Mouse (Mus musculus) inflammation-experienced regulatory T-cells (primary cell): ENCODE data around the gene Il24. TPM values are rescaled to one million over a fixed set of nuclear protein-coding genes. Genes with fewer than 3 reads are reported as not detected.

Experiments used
- polyA plus RNA-seq, 2 experiments: library from polyadenylated mRNA; unstranded; fragments of 100-300 nt; shearing (Covaris generic); gene quantifications; one replicate each; pipeline ENCODE4 v1.2.1; 2017

The Il24 gene
- not detected for polyA plus RNA-seq

DNA sequence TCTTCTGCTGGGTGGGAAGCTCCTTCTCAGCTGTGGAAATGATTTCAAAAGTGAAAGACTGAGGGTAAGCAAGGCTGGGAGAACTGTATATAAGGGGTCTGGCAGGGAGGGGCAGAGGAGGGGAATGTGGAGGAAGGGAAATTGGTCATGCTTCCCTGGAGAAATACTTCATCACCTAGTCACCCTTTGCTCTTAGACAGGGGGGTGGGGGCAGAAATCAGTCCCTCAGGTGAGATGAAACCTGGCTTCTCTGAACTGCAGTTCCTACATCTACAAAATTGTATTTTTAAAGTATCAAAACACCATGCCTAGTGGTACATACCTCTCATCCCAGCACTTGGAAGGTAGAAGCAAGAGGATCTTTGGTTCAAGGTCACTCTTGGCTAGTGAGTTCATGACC is at the start of gene Il24:
Il24 (minus strand) TSS at position 101 of the 400 bp plus-strand sequence.

GRCm38 (mm10) chr1:130911401-130912010 is 24.3 kb upstream of the Il24 start, which contains the start of gene Il20:
Il20 (minus strand) TSS chr1:130911451.

GRCm38 (mm10) chr1:130865541-130866221 is 21.6 kb downstream of the Il24 start, which contains the start of gene Fcmr:
Fcmr (plus strand) TSS chr1:130865669.

Other genes with a start within 250 kb of the Il24 start
- gene C4bp, start 225.8 kb downstream of the Il24 start, polyA plus RNA-seq: under 1 TPM in 1 of 2 experiments, not detected in 1; 0.12 TPM
- not detected for gene Gm29427, start 171.7 kb downstream of the Il24 start, polyA plus RNA-seq
- gene Yod1, start 170.1 kb downstream of the Il24 start, polyA plus RNA-seq: 1 to 10 TPM; 5.1 to 5.6 TPM
- 10 to 100 TPM in 1 of 2 experiments, 1 to 10 TPM in 1; 6.4 to 10.8 TPM for gene Pfkfb2, start 158.2 kb downstream of the Il24 start, polyA plus RNA-seq
- gene AA986860, start 155.5 kb downstream of the Il24 start, polyA plus RNA-seq: under 1 TPM; 0.36 to 0.50 TPM
- under 1 TPM; 0.24 to 0.29 TPM for gene Fcamr, start 86.6 kb downstream of the Il24 start, polyA plus RNA-seq
- 1 to 10 TPM in 1 of 2 experiments, under 1 TPM in 1; 0.73 to 3.3 TPM for gene Pigr, start 60.8 kb downstream of the Il24 start, polyA plus RNA-seq
- 10 to 100 TPM in 1 of 2 experiments, 1 to 10 TPM in 1; 8.0 to 29.2 TPM for gene Fcmr, start 21.8 kb downstream of the Il24 start, polyA plus RNA-seq
- not detected for gene Il20, start 24.0 kb upstream of the Il24 start, polyA plus RNA-seq
- not detected for gene Il19, start 52.7 kb upstream of the Il24 start, polyA plus RNA-seq
- 10 to 100 TPM in 1 of 2 experiments, 1 to 10 TPM in 1; 2.5 to 20.6 TPM for gene Il10, start 132.4 kb upstream of the Il24 start, polyA plus RNA-seq
- gene Mapkapk2, start 210.4 kb upstream of the Il24 start, polyA plus RNA-seq: 100 to 1,000 TPM; 127 to 156 TPM